Mouse (Mus musculus): ENCODE measurements around the gene Bmper.

Bmper gene

DNA sequence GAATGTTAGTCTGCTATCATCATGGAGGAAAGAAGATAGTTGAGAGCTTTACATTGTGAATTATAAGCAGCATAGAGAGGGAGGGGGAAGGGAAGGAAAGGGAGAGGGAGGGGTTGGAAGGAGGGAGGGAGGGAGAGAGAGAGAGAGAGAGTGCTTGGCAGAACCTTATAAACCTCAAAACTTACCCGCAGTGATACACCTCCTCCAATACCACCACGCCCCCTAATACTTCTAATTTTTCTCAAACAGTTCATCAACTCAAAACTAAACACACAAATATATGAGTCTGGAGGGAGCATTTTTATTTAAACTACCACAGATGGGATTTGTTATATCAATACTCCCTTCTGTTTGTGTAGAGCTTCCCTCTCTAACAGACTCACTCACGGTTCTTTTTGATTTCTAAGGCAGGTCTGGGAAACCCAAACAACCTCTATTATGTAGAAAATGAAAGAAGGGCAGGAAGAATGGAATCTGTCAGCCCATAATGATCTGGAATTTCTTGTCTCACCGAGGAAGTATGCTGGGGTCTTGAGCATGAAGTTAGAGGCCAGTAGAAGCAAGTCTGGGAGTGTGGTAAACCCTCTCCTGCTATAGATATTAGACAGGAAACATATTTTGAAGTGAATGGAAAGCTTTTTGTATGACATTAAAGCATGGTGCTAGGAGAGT lies 152.0 kb downstream of the Bmper start:
- DNase-seq (ENCODE audit: low spot score in 2 of 2) = no peak

DNA sequence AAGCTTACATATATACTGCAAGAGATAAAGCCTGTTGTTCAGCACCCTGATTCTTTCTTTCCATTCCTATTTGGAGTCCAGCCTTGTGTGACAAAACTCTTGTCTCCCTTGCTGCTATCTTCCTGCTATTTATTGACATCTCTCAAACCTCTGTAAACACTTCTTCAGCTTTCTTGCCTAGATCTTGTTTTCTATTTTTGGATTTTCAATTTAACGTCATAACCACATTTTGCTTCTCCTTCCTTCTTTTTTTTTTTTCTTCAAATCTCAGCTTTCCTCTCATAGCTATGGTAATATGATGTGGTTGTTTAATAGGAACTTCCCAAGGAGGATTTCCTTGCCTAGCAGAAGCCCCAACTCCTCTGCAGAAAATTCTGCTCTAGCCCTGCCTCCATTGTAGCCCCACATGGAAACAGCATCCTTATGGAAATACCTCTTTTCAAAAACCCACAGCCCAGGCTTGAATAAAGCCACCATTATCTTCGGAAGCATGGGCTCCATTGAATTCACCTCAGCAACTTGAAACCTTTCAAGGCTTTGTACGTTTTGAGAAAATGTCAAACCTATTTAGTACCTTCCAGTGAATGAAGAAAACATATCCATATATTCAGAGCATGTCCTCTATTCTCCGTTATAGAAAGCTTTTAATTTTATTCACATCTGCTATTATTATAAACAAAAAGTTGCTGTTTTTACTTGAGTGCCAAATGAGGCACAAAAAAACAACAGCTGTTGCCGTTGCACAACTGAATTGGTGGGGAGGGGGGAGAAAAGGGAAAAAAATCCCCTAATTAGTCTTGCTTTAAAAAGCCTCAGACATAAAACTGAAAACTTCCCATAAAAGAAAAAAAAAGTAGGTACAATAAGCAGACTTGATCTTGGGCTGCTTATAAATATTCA lies 155.2 kb downstream of the Bmper start:
- DNase-seq (ENCODE audit: low spot score in 2 of 2) = no peak

GRCm38 (mm10) chr9:23378731-23379170 lies 155.9 kb downstream of the Bmper start:
- DNase-seq (ENCODE audit: low spot score in 2 of 2) = no peak

DNA sequence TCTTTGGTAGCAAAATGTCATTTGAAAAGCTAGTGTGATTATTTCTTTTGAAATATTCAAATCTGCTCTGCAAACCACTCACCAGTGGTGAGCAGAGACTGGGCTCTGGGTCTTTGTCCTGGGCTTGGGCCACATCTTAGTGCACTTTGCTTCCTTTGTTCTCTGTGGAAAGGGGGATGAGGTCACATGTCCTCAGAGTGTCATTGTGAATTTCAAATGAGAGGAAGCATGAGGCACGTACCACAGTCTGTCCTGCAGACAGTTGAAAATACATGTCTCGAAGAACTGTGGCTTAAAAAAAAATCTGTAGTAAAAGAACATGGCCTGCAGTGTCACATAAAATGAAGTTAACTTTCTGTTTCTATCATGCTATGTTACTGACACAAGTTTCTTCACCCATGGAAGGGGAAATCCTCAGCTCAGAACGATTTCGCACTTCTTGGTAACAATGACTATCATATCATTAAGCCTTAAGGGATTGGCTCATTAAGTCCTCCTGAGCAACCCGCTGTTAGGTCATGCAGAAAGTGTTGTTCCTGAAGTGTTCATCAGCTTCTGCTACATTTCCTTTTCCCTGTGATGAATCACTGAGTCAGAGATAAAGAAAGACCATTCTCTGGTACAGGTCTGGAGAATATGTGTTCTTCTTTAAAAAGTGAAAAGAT lies 157.4 kb downstream of the Bmper start:
- no peak for DNase-seq (ENCODE audit: low spot score in 2 of 2)

- DNase-seq (ENCODE audit: low spot score in 2 of 2) = no peak
These were observed 160.4 kb downstream of the Bmper start for GRCm38 (mm10) chr9:23383291-23383690.

DNA sequence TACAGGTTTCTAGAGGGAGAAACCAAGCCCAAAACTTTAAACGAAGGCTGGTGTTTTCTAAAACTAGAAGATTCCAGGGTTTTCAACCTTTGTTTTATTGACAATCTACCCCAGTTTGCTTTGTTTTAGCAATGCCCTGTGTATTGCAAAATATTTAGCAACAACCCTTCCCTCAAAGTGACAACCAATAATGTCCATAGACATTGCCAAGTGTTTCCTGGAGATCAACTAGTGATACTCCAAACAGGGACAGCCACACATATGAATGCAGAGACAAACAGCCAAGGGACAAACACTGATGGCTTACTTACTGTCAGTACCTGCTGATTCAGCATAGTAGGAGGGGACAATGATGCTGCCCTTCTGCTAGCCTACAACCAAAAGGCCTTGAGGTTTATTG lies 161.0 kb downstream of the Bmper start:
- no peak for DNase-seq (ENCODE audit: low spot score in 2 of 2)

DNA sequence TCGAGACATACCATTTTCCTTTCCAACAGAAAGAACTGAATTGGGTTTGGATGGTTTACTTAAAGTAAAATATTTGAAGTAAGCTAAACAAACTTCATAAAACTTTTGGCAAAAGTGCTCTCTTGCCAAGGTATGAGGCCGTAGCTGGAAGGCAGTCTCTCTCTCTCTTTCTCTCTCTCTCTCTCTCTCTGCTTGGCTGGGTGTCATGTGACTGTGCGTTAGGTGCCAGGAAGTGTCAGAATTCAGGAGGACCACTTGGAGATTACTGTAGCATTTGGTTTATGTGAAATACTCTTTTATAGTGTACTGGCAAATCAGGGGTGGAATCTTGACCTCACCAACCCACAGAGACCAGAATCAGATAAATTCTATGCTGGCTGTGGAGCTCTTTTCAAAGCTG lies 162.0 kb downstream of the Bmper start:
- DNase-seq (ENCODE audit: low spot score in 2 of 2) = no peak

- no peak for DNase-seq (ENCODE audit: low spot score in 2 of 2)
These were observed 163.3 kb downstream of the Bmper start for GRCm38 (mm10) chr9:23386201-23386600.

DNA sequence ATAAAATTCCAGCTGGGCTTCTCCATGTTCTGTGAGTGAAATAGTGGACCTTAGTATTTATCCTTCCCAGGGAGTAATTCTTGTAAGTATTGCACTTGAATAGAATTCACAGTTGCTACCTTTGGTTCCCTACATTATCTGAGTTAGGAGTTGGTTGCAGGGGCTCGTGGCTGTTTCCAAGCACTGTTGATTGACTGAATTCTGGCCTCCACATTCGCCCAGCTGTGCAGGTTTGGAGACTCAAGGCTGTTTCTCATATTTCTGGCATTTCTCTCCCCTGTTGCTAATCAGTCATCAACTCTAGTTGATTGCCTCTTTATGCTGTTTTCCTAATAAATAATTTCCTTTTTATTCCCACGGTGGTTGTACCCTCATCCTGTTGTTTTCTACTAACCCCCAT lies 167.2 kb downstream of the Bmper start:
- no peak for DNase-seq (ENCODE audit: low spot score in 2 of 2)

DNA sequence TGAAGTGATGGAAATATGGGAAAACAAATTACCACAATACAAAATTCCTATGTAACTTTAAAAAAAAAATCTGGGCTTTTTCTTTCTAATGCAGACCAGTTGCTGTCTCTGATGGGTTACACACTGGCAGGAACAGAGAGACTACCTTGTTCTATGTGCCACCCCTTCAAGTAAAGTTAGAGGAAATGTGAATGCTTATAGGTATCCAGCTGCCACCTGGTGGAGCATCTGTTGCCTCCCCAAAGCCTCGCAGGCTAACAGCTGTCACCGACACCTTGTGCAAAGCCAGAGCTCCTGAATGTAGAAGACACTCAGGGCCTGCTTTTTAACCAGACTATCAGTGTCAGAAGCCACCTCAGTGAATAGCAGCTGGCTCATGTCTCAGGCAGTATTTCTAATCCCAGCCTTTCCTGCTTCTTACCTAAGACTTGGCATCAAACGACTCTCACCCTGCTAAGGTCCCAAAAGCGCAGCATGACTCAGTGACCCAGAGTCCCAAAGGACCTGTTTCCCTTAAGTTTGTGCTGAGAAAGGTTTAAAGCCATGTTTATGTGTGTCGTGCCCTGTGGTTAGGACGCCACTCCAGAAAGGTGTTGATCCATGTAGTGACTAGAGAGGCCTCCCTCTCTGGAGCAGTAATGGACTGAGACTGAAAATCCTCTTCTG lies 171.9 kb downstream of the Bmper start:
- no peak for DNase-seq (ENCODE audit: low spot score in 2 of 2)

DNA sequence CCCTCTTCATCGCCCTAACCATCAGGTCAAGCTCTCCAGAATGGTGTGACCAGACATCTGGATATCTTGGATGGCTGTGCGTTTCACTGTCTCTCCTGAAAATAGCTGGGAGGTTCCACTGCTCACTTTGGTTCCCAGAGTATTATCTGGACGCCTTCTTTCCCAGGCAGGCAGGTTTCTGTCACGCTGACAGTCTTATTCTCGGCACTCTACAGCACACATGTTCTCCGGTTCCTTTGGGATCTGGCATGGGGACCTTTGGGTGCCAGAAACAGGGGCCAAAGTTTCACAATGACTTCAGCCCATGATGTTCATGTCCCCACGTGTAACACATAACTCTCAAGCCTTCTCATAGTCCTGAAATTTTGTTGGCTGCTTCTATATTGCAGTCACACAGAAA lies 173.3 kb downstream of the Bmper start:
- no peak for DNase-seq (ENCODE audit: low spot score in 2 of 2)

GRCm38 (mm10) chr9:23397876-23398275 lies 175.0 kb downstream of the Bmper start:
- no peak for DNase-seq (ENCODE audit: low spot score in 2 of 2)

DNA sequence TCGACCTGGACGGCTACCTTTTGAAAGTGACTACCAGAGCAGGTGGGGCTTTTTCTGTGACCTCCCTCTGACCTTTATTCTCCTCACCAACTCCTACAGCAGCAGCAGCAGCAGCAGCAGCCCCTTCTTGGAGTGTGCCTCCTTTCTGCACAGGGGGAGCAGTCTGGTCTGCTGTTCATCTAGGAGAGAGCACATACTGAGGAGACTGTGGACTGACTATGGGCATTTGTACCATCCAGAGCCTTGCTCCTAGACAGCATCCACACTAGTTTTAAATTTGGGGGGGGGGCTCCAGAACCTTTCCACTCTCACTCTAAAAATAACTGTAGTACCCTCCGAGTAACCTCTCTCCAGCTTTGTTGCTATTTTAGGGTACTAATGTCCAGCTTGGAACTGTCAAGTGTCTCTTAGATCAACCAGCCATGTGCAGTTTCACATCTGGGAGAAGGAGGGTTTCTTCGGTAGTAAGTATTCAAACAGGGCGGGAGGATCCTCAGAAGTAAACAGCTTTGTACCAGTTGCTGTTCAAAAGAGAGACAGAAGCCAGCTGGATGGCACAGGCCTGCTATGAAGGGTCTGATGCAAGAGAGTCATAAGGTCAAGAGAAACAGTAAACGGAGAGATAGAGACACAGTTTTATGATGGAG lies 176.9 kb downstream of the Bmper start:
- no peak for DNase-seq (ENCODE audit: low spot score in 2 of 2)

GRCm38 (mm10) chr9:23407416-23407815 lies 184.5 kb downstream of the Bmper start:
- no peak for DNase-seq (ENCODE audit: low spot score in 2 of 2)

- DNase-seq (ENCODE audit: low spot score in 2 of 2) = no peak
These were observed 185.3 kb downstream of the Bmper start for GRCm38 (mm10) chr9:23407935-23408781.

DNA sequence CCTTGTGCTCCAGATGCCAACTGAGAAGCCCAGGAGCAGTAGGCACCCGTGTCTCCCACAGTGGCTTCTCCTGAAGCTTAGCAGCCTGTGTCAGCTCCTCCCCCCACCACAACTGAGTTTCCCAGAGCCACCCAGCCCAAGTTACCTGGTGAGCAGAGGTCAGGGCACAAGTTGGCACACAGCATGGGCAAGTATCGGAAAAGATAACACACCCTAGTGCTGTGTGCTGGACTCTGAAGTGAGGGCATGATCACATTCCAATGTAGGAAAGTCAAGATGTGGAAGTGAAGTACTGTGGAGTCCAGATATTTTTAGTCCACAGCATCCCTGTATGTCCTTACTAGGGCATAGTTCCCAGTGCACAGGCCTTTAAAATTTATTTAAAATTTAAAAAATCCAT lies 187.7 kb downstream of the Bmper start:
- no peak for DNase-seq (ENCODE audit: low spot score in 2 of 2)

- no peak for DNase-seq (ENCODE audit: low spot score in 2 of 2)
These were observed 190.1 kb downstream of the Bmper start for GRCm38 (mm10) chr9:23412956-23413355.

DNA sequence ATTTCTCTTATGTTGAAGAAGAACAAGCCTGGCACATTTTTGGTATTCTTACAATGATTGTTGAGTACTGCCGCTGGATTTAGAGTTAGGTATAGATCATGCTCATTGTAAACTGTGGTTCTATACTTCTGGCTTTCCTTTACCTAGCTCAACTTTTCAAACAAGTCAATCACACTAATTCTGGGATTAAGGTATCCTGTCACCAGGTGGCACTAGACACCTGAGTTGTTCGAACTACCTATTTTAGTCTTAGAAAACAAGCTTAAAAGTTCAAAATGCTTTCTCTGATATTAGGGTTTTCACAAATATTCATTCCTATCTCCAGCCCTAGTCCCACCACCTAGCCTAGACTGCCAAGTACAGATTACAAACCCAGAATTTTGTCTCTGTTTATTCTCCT lies 196.2 kb downstream of the Bmper start:
- DNase-seq (ENCODE audit: low spot score in 2 of 2) = no peak

DNA sequence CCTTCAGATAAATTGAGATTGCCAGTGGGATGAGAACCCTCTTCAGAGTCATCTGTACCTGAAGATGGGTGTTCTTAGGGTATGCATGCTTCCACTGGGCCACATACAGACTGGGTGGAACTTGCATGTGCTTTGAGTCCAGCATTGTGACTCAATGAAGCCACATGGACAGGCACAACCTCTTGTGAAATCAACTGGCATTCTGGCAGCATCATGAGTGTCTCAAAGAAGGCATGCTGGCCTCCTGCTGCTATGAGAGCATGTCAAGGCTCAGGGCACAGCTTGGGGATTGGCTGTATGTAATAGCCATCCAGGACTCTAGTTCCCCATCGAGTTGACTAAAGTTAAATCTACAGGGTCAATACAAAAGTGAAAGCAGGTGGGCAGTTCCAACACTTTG lies 200.9 kb downstream of the Bmper start:
- no peak for DNase-seq (ENCODE audit: low spot score in 2 of 2)

DNA sequence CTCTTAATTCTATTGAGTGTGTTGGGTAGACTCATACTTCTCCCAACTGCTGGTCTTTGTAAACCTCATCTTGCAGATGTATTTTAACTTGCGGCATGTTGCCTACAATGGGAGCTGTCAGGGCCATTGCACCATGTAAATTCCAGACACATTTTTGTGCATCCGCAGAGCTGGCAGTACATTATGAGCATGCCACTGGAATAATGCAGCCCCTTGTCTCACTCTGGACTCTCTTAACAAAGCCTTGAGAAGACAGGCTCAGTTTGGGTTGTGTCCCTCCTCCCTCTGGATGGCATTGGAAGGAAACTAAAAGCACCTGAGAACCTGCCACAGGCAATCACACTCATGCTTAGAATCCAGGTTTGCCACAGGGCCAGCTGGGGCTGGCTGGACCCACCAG lies 209.8 kb downstream of the Bmper start:
- DNase-seq (ENCODE audit: low spot score in 2 of 2) = no peak

DNA sequence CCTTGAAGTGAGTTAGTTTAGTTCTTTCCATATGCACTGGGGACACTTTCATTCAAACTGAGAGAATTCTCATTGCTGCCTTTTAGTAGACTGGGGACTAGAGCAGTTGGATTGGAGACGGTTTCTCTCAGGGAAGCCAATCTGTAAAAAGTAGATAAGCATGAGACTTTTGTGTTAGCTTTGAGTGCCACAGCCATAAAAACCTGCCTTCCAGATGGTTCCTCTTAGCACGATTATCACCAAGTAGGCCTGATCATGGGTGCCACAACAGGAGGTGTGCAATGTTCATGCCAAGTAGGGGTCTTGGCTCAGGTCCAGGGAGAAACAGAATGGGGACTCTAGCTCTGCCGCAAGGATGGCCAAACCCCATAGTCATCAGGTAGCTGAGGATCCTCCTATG lies 210.4 kb downstream of the Bmper start:
- DNase-seq (ENCODE audit: low spot score in 2 of 2) = no peak
